ENCODE assay signal across 23 mouse cellular contexts in genomic region chr4:145215396-145215795, GRCm38 (mm10). TPM values are rescaled to one million over a fixed set of nuclear protein-coding genes. Genes with fewer than 3 reads are reported as not detected.
DNase-seq lines count a peak whose midpoint lies in the region; ATAC-seq and TF ChIP-seq lines count a peak whose summit lies in the region.
"Had no signal": no experiment of that assay in that cellular context is flagged by ENCODE, and none has a peak within 500 bp of the region (broad histone marks: within the 10 kb centered on the region; RNA-seq: fewer than 3 reads in every experiment).

No protein-coding gene starts in this region.

- no peak overlapping the region for H3K9ac ChIP-seq in neural tube, embryonic 15.5 days (replicated peaks)
- H3K9ac ChIP-seq: hindbrain, embryonic 14.5 days; liver, postnatal 0 days; midbrain, embryonic 13.5 days; stomach, embryonic 15.5 days had no signal

- H3K36me3 ChIP-seq in neural tube, embryonic 15.5 days: no peaks in the 10 kb centered on the region
- H3K36me3 ChIP-seq: embryonic facial prominence, embryonic 10.5 days; forebrain, embryonic 10.5 days; limb, embryonic 10.5 days; midbrain, embryonic 13.5 days; stomach, embryonic 15.5 days had no signal

- DNase-seq in gastrocnemius, adult 2 months: no peak
- DNase-seq in gastrocnemius, postnatal 4 days (ENCODE audit: low spot score in 2 of 2): no peak
- DNase-seq in kidney, postnatal 10 days: peak; percentile 29
- DNase-seq in kidney, adult 8-10 months: no peak
- DNase-seq in neural tube, embryonic 10.5 days (ENCODE audit: extremely low spot score, low spot score): no peak
- DNase-seq in testis, postnatal 14 days (ENCODE audit: low spot score): no peak
- DNase-seq in lung, postnatal 14 days: no peak
- DNase-seq: adrenal gland, postnatal 25 days; cerebellum, adult 9-11 months; heart, postnatal 4 days; liver, postnatal 0 days; right cerebral cortex, adult 18-20 months; right cerebral cortex, postnatal 4 days; thymus, adult 2 months; thymus, postnatal 4 days had no signal

- H3K4me1 ChIP-seq in neural tube, embryonic 15.5 days: peaks cover 16% of the 10 kb centered on the region
- H3K4me1 ChIP-seq: midbrain, embryonic 13.5 days had no signal

- H3K27me3 ChIP-seq in neural tube, embryonic 15.5 days (replicated peaks): no peaks in the 10 kb centered on the region
- H3K27me3 ChIP-seq: midbrain, embryonic 13.5 days; stomach, embryonic 15.5 days had no signal

- TF ChIP-seq CTCF in gastrocnemius, adult 2 months (IDR thresholded peaks at IDR 0.05): no peak

- peak overlapping the region; percentile 12; the same call in 1 of the 2 replicates for H3K27ac ChIP-seq in gastrocnemius, adult 2 months
- peak overlapping the region; percentile 54; the same call in 1 of the 2 replicates for H3K27ac ChIP-seq in neural tube, embryonic 15.5 days (replicated peaks)
- H3K27ac ChIP-seq: embryonic facial prominence, embryonic 10.5 days; limb, embryonic 10.5 days; midbrain, embryonic 13.5 days; stomach, embryonic 15.5 days had no signal

- H3K4me2 ChIP-seq in neural tube, embryonic 15.5 days: no peak overlapping the region
- H3K4me2 ChIP-seq: hindbrain, embryonic 14.5 days; liver, embryonic 11.5 days; midbrain, embryonic 13.5 days; stomach, embryonic 15.5 days had no signal

- ATAC-seq in neural tube, embryonic 15.5 days (ENCODE audit: low FRiP score): no peak
- ATAC-seq: liver, postnatal 0 days had no signal

- H3K9me3 ChIP-seq in neural tube, embryonic 15.5 days (replicated peaks): no peaks in the 10 kb centered on the region
- H3K9me3 ChIP-seq: embryonic facial prominence, embryonic 10.5 days; forebrain, embryonic 10.5 days; limb, embryonic 10.5 days; midbrain, embryonic 13.5 days; stomach, embryonic 15.5 days had no signal

- intact Hi-C loops in gastrocnemius, adult 2 months (cut with DNase I): loop anchor here (2.0 kb wide), 1 partner anchor 59 kb away; no protein-coding TSS in a partner anchor

- no peak overlapping the region; the same call in 1 of the 2 replicates for H3K4me3 ChIP-seq in gastrocnemius, adult 2 months
- H3K4me3 ChIP-seq in neural tube, embryonic 15.5 days (replicated peaks): no peak overlapping the region
- H3K4me3 ChIP-seq: embryonic facial prominence, embryonic 10.5 days; forebrain, embryonic 10.5 days; limb, embryonic 10.5 days; midbrain, embryonic 13.5 days; stomach, embryonic 15.5 days had no signal

- WGBS in neural tube, embryonic 15.5 days: 85% methylated on average over 2 of the region's 2 CpGs

RNA-seq across cellular contexts. Expression of gene Vps13d, which starts 20.6 kb away (rescaled TPM):
- total RNA-seq in gastrocnemius, adult 2 months (2021): 10 to 100 TPM; 35.6 to 37.0 TPM
- total RNA-seq in gastrocnemius, postnatal 4 days (2021): 10 to 100 TPM; 43.3 to 45.1 TPM
- 7.8 and 8.3 TPM in 2 replicates for polyA plus RNA-seq in neural tube, embryonic 15.5 days (2015; fragmentation: Nextera tagmentation; extraction: Ambion mirVana)

RNA-seq across cellular contexts. Expression of gene Tnfrsf1b, which starts 31.3 kb away (rescaled TPM):
- 1 to 10 TPM; 2.5 to 3.0 TPM for total RNA-seq in gastrocnemius, adult 2 months (2021)
- 1 to 10 TPM; 7.3 to 9.2 TPM for total RNA-seq in gastrocnemius, postnatal 4 days (2021)
- polyA plus RNA-seq in neural tube, embryonic 15.5 days (2015; fragmentation: Nextera tagmentation; extraction: Ambion mirVana): 4.5 and 6.9 TPM in 2 replicates
